Mouse (Mus musculus): ENCODE results near the gene Cd27.
"Not testable (repeated sequence)": the region's sequence is repeated elsewhere in the genome, so short reads cannot be mapped to it uniquely, and the experiment has no call there.

The Cd27 gene

GRCm38 (mm10) chr6:125236782-125237181, at the start of gene Cd27:
Cd27 (minus strand) TSS chr6:125237010.
- DNase-seq (ENCODE audit: low read depth, low spot score), result no peak

- no peak for DNase-seq (ENCODE audit: low read depth, low spot score)
Observed at GRCm38 (mm10) chr6:125285890-125286289, 49.1 kb upstream of the Cd27 start, which contains the start of gene Tuba3a. Tuba3a (minus strand) TSS chr6:125286042.

GRCm38 (mm10) chr6:125284751-125285150, 47.9 kb upstream of the Cd27 start:
- no peak for DNase-seq (ENCODE audit: low read depth, low spot score)

GRCm38 (mm10) chr6:125284250-125284649, 47.4 kb upstream of the Cd27 start:
- no peak for DNase-seq (ENCODE audit: low read depth, low spot score)

- DNase-seq (ENCODE audit: low read depth, low spot score), result not testable (repeated sequence)
Observed at GRCm38 (mm10) chr6:125282721-125283120, 45.9 kb upstream of the Cd27 start.

- DNase-seq (ENCODE audit: low read depth, low spot score), result no peak
Observed at GRCm38 (mm10) chr6:125279729-125280128, 42.9 kb upstream of the Cd27 start.

- DNase-seq (ENCODE audit: low read depth, low spot score), result no peak
Observed at GRCm38 (mm10) chr6:125274841-125275563, 38.2 kb upstream of the Cd27 start.

GRCm38 (mm10) chr6:125272228-125272785, 35.5 kb upstream of the Cd27 start:
- no peak for DNase-seq (ENCODE audit: low read depth, low spot score)

GRCm38 (mm10) chr6:125271455-125272227, 34.8 kb upstream of the Cd27 start:
- peak; percentile 83 for DNase-seq (ENCODE audit: low read depth, low spot score)

- DNase-seq (ENCODE audit: low read depth, low spot score), result no peak
Observed at GRCm38 (mm10) chr6:125268799-125269198, 32.0 kb upstream of the Cd27 start.

GRCm38 (mm10) chr6:125267469-125267868, 30.7 kb upstream of the Cd27 start:
- no peak for DNase-seq (ENCODE audit: low read depth, low spot score)

GRCm38 (mm10) chr6:125266600-125266999, 29.8 kb upstream of the Cd27 start:
- not testable (repeated sequence) for DNase-seq (ENCODE audit: low read depth, low spot score)

GRCm38 (mm10) chr6:125266091-125266490, 29.3 kb upstream of the Cd27 start:
- no peak for DNase-seq (ENCODE audit: low read depth, low spot score)

- DNase-seq (ENCODE audit: low read depth, low spot score), result no peak
Observed at GRCm38 (mm10) chr6:125265239-125265638, 28.4 kb upstream of the Cd27 start.

- no peak for DNase-seq (ENCODE audit: low read depth, low spot score)
Observed at GRCm38 (mm10) chr6:125264219-125264618, 27.4 kb upstream of the Cd27 start.

- no peak for DNase-seq (ENCODE audit: low read depth, low spot score)
Observed at GRCm38 (mm10) chr6:125260006-125260555, 23.3 kb upstream of the Cd27 start.

- no peak for DNase-seq (ENCODE audit: low read depth, low spot score)
Observed at GRCm38 (mm10) chr6:125256222-125256966, 19.6 kb upstream of the Cd27 start.

GRCm38 (mm10) chr6:125255516-125256044, 18.8 kb upstream of the Cd27 start:
- DNase-seq (ENCODE audit: low read depth, low spot score), result no peak

- DNase-seq (ENCODE audit: low read depth, low spot score), result no peak
Observed at GRCm38 (mm10) chr6:125253863-125254715, 17.3 kb upstream of the Cd27 start.

GRCm38 (mm10) chr6:125252711-125253110, 15.9 kb upstream of the Cd27 start:
- no peak for DNase-seq (ENCODE audit: low read depth, low spot score)

All from WW6 (cell line).